Mouse (Mus musculus): ENCODE data around the gene Ppp1ca. TPM values are rescaled to one million over a fixed set of nuclear protein-coding genes. Genes with fewer than 3 reads are reported as not detected.

Ppp1ca gene
- total RNA-seq, 2 experiments from 2014 or later = 323 to 336 TPM

DNA sequence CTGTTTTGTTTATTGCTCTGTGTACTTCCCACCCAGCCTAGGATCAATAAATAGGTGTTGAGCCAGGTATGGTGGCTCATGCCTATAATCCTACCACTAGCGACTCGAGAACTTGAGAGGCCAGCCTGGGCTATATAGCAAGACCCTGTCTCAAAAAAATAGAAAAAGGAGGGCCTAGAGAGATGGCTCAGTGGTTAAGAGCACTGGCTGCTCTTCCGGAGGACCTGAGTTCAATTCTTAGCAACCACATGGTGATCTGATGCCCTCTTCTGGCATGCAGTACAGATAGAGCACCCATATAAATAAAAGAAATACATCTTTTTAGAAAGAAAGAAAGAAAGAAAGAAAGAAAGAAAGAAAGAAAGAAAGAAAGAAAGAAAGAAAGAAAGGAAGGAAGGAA lies 11.3 kb downstream of the Ppp1ca start:
- DNase-seq (ENCODE audit: low spot score in 2 of 2) = no peak
- intact Hi-C loops (cut with DNase I) = no loop called here

DNA sequence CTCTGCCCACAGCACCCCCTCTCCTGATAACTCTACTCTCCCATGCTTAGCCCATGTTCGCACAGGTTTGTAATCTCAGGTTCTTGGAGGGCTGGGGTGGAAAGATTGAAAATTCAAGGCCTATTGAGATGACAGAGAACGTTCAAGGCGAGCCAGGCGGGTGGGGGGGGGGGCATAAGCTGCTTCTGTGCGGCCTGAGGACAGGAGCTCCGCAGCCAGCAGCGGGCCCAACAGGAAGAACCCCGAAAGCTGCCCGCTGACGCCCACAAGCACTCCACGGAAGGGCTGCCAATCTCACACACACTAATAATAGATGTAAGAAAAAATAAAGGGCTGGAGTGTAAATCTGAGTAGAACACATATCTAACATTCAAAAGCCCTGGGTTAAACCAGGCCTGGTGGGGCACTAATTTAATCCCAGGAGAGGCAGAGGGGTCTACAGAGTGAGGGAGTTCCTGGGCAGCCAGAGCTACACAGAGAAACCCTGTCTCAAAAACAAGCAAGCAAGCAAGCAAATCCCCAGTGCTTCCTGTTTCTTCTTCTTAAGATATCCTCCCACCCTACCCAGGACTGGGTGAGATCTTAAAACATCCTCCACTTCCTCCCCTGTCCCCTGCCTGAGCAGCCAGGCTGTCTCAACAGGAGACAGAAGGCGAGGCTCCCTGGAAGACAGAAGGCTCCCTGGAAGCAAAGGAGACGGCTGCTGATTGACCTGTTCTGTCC lies 11.9 kb downstream of the Ppp1ca start:
- DNase-seq (ENCODE audit: low spot score in 2 of 2) = no peak
- intact Hi-C loops (cut with DNase I) = no loop called here

DNA sequence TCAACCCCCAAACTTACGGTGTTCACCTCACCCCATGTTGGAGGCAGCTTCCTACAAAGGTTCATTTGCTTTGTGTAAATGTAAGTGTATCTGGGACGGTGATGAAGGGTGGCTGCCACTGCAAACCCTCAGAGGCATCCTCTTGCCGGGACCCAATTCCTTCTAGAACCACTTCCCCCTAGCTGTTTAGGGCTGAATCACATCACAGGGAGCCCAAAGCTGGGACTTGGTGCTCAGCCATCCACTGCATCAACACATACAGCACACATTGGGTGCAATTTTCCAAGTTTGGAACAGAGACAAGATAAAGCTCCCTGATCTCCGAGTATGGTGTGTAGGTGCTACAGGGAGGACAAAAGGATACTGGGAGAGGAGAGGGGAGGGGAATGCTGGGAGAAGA lies 13.0 kb downstream of the Ppp1ca start:
- no peak for DNase-seq (ENCODE audit: low spot score in 2 of 2)
- intact Hi-C loops (cut with DNase I) = no loop called here

DNA sequence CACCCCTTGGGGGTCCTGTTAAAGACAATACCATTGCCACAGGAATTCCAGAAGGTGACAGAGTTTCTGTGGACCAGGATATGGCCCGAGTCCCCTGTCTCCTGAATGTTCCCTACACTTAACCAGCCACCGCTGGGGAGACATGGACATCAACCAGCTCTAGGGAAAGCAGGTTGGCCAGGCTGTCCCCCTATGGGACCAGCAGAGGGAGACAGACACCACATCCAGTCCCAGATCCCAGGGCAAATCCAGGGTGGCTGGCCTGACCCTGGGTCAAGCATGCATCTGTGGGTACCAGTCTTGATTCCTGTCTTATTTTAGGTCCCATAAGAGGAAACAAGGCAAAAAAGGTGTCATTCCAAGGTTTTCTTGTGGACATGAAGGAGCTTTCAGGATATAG lies 15.1 kb downstream of the Ppp1ca start:
- peak; percentile 63 to 64 for DNase-seq (ENCODE audit: low spot score in 2 of 2)

DNA sequence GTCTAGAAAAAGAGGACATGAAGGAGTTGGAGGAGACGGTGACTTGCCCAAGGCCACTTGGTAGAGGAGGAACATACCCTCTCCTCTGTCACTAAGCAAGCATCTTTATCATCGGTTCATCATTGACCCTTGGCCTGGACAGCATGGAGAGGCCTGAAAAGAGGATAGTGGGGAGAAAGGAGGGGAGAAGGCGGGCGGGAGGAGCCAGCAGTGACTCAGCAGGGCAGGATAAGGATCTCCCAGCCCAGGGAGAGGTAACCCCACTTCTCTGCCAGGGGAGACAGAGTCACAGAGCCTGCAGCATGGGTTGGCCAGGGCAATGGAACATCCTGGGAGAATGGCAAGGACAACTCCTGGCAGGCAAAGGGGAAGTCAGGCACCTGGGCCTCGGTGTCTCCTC lies 16.7 kb downstream of the Ppp1ca start:
- no peak for DNase-seq (ENCODE audit: low spot score in 2 of 2)
- intact Hi-C loops (cut with DNase I) = no loop called here

More for the DNA sequence above, 15.1 kb downstream of the Ppp1ca start:
- intact Hi-C loops (cut with DNase I) = loop anchor here (2.0 kb wide), 1 partner anchor 22 kb away; no protein-coding TSS in a partner anchor

DNA sequence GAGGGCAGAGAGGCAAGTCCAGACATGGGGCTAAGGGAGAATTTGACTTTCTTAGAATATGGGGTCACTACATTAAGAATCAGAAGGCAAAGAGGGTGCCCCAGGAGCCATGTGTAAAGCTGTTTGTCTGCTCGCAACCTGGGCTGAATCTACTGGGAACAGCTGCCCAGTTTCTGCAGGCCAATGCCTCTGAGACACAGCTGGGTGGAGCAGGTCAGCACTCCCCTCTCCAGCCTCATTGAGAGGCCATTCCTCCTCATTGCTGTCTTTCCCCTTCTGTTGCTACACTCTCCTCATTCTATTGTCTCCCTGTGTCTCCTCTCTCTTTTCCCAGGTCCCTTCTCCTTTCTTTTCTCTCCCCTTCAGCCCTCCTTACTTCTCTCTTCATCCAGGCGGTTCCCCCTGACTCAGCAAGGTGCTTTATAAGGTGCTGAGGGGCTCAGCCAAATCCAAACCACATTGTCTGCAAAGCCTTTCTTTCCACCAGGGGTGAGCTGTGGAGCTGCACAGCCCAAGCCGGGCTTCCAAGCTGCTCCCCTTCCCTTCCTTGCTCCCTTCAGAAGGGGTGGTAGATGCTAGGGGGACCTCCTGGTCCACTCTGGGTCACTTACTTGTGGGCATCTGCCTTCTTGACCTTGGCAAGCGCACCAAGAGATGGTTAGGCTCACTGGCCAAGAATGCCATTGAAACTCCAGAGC lies 20.2 kb downstream of the Ppp1ca start:
- DNase-seq (ENCODE audit: low spot score in 2 of 2) = no peak
- intact Hi-C loops (cut with DNase I) = no loop called here

DNA sequence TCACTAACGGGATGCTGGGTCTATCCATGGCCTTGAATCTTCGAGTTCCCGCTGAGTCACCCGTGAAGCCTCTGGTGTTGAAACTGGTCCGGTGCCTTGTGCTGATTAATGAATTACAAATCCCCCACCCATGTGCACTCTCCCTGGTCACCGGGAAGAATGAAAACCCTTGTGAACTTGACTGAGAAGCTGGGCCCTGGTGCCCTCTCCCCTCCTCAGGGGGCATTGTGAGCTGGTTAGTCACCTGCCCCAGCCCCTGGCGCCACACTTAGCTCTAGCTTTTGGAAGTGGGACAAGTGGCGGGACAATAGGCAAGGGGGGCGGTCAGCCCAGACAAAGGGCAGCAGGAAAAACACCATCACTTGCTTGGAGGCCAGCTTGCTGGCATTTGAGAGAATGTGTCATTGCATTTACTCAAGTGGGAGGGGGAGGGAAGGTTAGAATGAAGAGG lies 21.7 kb downstream of the Ppp1ca start:
- no peak for DNase-seq (ENCODE audit: low spot score in 2 of 2)
- intact Hi-C loops (cut with DNase I) = no loop called here

DNA sequence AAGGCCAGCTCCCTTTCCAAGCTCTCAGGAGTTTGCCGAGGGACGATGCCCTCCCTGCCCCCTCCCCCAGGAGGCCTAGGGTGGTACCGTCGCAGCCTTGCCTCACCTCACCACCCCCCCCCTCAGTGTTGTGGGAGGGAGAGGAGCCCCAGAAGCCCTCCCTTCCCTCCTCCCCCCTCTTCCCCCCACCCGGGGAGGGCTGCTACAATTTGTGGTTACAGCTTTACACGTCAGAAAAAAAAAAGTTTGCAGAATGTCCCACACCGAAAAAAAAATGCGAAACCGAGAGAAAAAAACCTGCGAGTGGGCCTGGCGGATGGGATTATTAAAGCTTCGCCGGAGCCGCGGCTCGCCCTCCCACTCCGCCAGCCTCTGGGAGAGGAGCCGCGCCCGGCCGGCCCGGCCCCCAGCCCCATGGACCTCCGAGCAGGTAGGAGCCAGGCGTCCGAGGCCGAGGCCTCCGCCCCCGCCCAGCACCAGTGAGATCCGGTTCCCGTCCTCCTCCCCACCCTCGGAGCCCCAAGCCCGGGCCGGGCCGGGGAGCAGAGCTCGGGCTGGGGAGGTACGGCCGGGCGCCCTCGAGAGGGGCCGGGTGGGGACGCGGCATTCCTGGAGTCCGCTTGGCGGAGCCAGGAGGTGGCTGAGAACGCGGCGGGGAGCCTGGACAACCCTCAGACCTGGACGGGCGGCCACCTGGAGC lies 22.4 kb downstream of the Ppp1ca start, which contains the start of the genes Clcf1 and AC109138.7:
Clcf1 (plus strand) TSS at position 168 of the 700 bp plus-strand sequence.
AC109138.7 (plus strand) TSS at position 287 of the 700 bp plus-strand sequence.
- DNase-seq (ENCODE audit: low spot score in 2 of 2) = no peak
- intact Hi-C loops (cut with DNase I) = no loop called here

DNA sequence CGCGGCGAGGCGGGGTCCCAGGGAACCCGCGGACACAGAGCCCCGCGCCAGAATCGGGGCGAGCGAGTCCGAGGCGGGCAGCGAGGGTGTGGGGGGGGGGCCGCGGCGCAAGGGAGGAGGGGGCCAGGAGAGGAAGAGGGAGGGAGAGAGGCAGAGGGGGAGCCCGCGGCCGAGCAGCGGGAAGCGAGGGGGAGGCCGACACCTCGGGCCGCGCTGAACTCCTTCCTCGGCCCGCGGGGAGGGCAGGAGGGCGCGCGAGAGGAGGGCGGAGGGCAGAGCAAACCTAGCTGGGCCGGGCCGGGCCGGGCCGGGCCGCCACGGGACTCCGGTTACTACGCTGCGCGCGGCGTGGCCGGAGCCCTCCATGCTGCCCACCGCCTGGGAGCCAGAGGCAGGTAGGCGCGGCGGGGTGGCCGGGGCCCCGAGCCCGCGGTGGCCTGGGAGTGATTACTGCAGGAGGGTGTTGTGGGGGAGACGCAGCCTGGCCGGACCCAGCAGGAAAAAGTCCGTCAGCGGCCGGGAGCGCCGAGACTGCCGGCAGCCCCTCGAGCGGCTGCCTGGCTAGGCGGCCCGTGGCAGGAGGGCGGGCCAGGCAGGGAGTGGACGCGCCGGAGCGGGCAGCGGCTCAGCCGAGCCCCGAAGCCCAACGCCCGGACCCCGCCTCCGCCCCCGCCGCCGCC lies 23.0 kb downstream of the Ppp1ca start:
- intact Hi-C loops (cut with DNase I) = no loop called here
- no peak for DNase-seq (ENCODE audit: low spot score in 2 of 2)

DNA sequence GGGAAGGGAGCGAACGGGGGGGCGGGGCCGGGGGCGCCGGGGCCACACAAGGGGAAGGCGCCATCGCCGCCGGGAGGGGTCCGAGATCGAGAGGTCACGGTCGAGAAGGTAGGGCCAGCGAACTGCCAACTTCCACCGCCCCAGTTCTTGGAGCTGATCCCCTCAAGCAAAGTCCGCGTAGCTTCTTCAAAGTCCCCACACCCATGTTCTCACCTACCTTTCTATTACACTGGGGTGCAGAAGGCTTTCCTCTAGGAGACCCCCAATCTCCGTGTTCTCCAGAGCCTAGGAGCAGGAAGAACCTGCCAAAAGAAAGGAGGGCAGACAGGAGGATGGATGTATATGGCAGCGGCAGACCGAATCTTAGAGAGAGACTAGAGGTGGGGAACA lies 23.6 kb downstream of the Ppp1ca start:
- DNase-seq (ENCODE audit: low spot score in 2 of 2) = no peak
- intact Hi-C loops (cut with DNase I) = no loop called here

DNA sequence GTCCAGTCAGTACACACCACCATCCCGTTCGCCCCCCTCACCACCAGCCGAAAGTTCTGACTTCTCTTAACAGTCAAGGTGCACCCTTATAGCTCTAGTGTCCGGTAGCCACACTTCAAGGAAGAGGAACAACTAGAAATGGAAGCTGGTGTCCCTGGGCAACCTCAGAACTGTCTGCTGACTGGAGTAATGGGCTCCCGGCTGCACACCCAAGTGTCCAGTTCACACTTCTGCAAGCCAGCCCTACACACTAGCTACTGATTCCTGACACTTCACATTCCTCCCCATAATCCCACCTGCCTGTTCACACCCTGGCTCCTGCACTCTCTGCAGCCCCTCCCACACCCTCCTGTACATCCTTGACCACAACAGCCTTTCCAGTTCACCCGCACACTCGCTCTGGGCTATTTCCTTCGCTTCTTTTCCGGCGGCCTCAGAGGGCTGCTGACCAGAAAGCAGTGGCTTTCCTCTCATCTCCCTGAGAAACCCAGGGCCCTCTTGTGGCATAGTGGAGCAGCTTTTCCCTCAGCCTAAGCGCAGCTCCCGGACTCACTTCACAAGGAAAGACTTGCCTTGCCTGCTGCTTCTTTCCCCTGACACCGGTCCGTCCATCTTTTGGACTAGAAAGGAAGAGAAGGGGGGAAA lies 24.3 kb downstream of the Ppp1ca start:
- intact Hi-C loops (cut with DNase I) = no loop called here
- peak in 1 of 2 experiments; percentile 51 for DNase-seq (ENCODE audit: low spot score in 2 of 2)

DNA sequence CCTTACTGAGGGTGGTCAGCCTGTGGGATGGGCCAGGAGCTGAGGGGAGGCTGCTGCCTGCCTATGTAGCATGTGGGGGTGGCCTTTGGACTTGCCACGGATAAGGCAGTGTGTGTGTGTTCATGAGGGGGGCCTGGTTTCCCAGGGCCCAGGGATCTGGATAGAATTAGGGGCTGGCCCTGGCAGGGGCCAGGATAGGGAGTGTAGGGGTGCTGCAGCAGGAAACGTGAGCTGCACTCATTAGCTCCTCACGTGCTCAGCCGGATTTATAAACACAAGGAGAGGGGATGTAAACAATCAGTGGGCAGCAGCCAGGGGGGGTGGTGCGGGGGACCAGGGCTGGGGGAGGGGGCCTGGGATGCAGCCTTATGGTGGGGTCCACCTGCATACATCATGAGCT lies 25.3 kb downstream of the Ppp1ca start:
- intact Hi-C loops (cut with DNase I) = no loop called here
- no peak for DNase-seq (ENCODE audit: low spot score in 2 of 2)

DNA sequence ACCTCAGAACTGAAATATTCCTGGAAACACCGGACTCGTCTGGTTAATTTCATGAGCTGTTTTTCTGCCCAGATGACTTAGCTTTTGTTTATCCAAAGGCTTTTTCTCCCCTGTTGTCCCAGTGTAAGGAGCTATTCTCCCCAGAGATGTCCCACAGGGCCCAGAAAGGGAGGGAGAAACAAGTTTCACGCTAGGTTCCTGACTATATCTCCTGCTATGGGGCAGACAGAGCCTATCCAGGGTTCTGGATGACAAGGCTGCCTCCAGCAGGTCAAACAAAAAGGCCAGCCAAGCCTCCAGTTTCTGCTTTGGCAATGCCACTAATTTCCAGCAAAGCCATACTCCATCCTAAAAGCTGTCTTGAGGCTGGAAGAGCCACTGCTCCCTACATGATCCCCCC lies 26.0 kb downstream of the Ppp1ca start:
- DNase-seq (ENCODE audit: low spot score in 2 of 2) = no peak
- intact Hi-C loops (cut with DNase I) = no loop called here

DNA sequence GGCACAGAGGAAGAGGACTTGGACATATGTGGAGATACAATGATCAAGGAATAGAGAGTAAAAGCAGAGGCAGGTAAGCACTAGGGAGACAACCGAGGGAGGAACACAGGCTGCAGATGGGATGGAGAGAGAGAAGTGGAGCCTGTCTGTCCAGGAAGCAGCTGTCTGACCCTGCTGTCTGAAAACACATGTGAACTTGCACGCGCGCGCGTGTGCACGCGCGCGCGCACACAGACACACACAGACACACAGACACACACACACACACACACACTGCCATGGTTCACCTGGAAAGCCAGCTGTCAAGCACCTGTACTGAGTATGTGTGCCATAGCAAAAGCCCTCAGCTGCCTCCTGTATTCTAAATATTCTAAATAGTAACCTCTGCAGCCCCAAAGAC lies 26.4 kb downstream of the Ppp1ca start:
- DNase-seq (ENCODE audit: low spot score in 2 of 2) = no peak
- intact Hi-C loops (cut with DNase I) = no loop called here

DNA sequence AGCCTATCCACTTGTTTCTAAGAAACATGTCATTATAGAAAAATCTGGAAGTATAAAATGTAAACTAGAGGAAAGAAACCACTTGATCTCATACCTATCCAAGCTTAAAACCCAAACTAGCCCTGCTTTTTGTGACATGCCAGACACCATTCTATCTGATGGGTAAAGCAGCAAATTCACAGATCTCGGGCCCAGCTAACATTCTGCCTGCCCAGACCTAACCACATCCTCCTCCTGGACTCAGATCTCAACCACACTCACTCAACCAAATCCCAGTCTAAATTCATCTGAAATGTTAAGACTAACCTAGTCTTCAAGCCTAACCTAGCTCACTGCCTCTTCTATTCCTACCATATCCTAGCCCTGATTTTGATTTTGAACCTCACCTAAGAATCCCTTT lies 26.9 kb downstream of the Ppp1ca start:
- no peak for DNase-seq (ENCODE audit: low spot score in 2 of 2)
- intact Hi-C loops (cut with DNase I) = no loop called here

DNA sequence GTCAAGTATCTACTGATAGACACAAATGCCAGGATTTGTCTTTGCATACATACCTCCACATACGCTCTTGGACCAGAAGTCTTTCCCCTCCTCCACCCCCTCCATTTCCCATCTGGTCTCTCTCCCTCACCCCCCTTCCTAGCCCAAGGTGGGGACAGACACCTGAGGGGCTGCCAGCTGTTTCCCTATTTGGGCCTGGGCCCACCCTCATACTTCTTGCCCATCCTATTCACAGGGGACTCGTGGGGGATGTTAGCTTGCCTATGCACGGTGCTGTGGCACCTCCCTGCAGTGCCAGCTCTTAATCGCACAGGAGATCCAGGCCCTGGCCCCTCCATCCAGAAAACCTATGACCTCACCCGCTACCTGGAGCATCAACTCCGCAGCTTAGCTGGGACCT lies 28.1 kb downstream of the Ppp1ca start:
- intact Hi-C loops (cut with DNase I) = no loop called here
- DNase-seq (ENCODE audit: low spot score in 2 of 2) = no peak

DNA sequence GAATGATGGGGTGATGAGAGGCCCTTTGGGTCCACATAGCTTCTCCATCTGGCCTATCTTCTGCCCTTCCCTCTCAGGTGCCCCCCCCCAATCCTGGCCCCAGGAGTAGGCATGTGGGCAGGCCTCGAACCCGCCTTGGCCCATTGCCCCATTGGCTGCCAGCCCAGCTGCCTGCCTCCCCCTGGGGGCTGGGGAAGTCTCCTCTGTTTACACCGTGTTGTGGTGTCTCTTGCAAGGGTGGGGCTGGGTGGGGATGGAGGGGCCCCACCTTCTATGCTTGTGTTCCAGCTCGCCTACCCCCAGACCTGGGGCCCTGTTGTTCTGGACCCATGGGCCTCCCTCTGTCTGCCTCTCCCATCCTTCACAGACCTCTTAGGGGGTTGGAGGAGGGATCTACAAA lies 28.6 kb downstream of the Ppp1ca start:
- no peak for DNase-seq (ENCODE audit: low spot score in 2 of 2)
- intact Hi-C loops (cut with DNase I) = no loop called here

DNA sequence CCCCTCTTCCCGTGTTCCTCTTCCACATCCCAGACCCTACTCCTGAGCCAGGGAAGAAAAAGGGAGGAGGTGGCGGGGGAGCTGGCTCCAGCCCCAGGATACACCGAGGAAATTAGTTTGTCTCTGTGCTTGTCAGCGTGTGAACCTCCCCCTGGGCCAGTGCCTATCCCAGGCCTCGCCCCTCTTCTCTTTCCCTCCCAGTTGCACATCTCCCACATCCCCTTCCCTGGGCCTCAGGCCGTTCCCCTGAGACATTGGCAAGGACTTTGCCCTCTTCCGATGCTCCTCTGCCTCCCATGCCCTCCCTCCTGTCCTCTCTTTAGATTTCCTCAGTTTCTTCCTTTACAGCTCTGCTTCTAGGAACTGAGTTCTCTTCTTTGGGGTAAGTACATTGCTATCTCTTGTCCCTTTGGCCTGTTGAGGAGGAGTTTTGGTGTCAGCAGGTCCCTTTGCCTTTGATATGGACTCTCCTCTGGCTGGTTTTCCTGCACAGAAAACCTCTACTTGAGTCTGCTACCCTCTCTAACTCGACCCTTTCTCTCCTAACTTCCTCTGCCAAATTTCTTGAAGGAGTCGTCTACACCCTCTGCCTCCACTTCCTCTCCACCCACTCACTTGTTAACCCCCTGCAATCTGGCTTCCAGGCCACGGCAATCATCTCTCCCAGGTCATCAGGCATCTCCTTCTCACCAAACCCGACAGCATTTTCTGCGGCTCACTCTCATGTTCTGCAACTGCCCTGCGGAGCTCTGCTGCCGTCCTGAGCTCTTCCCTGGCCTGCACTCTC lies 29.3 kb downstream of the Ppp1ca start:
- intact Hi-C loops (cut with DNase I) = no loop called here
- DNase-seq (ENCODE audit: low spot score in 2 of 2) = no peak

DNA sequence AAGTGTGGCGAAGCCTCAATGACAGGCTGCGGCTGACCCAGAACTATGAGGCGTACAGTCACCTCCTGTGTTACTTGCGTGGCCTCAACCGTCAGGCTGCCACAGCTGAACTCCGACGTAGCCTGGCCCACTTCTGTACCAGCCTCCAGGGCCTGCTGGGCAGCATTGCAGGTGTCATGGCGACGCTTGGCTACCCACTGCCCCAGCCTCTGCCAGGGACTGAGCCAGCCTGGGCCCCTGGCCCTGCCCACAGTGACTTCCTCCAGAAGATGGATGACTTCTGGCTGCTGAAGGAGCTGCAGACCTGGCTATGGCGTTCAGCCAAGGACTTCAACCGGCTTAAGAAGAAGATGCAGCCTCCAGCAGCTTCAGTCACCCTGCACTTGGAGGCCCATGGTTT lies 30.3 kb downstream of the Ppp1ca start:
- no peak for DNase-seq (ENCODE audit: low spot score in 2 of 2)
- intact Hi-C loops (cut with DNase I) = no loop called here

Data from left cerebral cortex, postnatal 14 days (tissue).